Mouse (Mus musculus) CD4-positive, CD25-positive, alpha-beta regulatory T cell, adult 9 weeks (primary cell): ENCODE data around the gene Abcc5. TPM values are rescaled to one million over a fixed set of nuclear protein-coding genes. Genes with fewer than 3 reads are reported as not detected.

Source experiments
- polyA plus RNA-seq: library from polyadenylated mRNA; unstranded; fragments of 100-300 nt; shearing (Covaris generic); gene quantifications from one replicate; pipeline ENCODE4 v1.2.1, GENCODE M21; 2017

The Abcc5 gene
- polyA plus RNA-seq: 39.9 TPM

DNA sequence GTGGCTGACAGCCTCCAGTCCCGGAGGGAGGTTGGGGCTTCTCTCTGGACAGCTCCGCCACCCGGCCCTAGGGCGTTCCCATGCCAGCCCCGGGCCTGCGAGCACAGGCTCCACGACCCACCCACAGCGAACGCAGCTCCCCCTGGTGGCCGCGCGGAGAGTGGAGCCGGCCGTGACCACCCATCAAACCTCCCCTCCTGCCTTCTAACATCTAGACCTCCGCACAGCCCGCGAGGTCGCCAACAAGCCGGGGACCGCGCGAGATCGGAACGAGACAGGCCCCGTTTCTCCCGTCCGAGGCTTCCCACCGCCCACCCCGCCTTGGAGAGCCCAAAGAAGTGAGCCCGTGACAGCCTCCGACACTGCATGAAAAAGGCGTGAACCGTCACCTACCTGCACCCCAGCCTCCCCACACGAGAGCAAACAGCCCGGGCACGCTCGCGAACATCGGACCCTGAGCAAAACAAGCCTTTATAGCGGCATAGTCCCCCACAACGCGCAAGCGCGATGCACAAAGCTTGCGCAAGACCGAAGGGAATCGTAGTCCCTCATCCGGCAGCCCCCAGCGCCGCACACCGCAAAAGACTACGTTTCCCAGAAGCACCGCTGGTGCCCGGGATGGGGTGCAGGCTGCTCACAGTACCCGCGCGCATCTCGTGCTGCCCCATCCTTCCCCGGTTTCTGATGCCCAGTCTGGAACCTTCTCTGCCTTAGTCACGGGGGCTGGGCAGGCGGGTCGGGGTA lies at the start of gene Abcc5:
TSS of gene Abcc5 (minus strand) at position 540 of the 744 bp plus-strand sequence.

GRCm38 (mm10) chr16:20325286-20325685 lies 100.9 kb downstream of the Abcc5 start, which contains the start of gene Cyp2ab1:
Gene Cyp2ab1, minus strand, starts transcription at chr16:20325404.

DNA sequence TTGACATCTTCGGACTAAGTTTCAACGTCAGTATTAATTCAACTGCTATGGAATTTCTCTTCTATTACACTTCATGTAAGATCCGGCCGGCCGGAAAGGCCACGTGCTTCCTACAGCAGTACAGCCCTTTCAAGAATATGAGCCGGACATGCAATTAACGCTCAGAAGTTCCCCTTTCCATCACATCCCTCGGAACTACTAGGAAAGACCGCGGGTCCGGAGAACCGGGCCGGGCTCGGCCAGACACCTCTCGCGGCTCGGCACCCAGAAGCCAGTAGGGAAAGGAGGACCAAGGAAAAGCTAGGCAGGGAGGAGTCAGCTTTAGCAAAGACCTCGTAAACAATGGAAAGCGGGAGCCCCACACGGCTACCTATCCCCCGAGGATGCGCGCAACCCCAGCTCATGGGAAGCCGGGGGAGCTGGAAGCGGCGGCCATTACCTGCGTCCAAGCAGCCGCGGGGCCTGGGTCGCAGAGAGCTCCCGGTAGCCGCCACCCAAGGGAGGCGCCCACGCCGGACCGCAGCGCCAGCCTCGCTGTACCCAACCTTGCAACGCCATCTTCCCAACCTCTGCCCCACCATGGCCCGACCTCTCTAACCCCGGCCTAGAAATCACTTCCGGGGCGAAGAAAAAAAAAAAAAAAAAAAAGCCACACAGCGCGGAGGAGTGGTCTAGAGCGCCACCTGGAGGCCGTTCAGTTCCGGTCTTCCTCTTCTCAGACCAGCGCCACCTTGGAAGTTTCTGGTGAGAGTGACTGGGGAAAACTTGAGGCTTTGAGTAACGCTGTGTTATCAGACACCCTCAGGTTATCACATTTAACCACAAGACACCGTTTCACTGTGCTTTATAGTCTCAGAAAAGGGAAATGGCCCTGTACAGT lies 124.2 kb downstream of the Abcc5 start, which contains the start of gene Parl:
TSS of gene Parl (minus strand) at position 618 of the 880 bp plus-strand sequence.

Other genes starting within 250 kb of the Abcc5 start
- gene Map6d1, start 185.0 kb downstream of the Abcc5 start, polyA plus RNA-seq: 0.16 TPM
- 96.1 TPM for gene Parl, start 124.0 kb downstream of the Abcc5 start, polyA plus RNA-seq
- gene Cyp2ab1, start 101.0 kb downstream of the Abcc5 start, polyA plus RNA-seq: not detected
- 15.3 TPM for gene Eif2b5, start 72.4 kb upstream of the Abcc5 start, polyA plus RNA-seq
- gene Dvl3, start 90.6 kb upstream of the Abcc5 start, polyA plus RNA-seq: 5.9 TPM
- gene Ap2m1, start 109.1 kb upstream of the Abcc5 start, polyA plus RNA-seq: 486 TPM
- 121 TPM for gene Abcf3, start 122.2 kb upstream of the Abcc5 start, polyA plus RNA-seq
- 0.29 TPM for gene Vwa5b2, start 163.1 kb upstream of the Abcc5 start, polyA plus RNA-seq
- 27.3 TPM for gene Eef1akmt4, start 185.2 kb upstream of the Abcc5 start, polyA plus RNA-seq
- not detected for gene Gm49333, start 185.2 kb upstream of the Abcc5 start, polyA plus RNA-seq
- 49.3 TPM for gene Alg3, start 185.3 kb upstream of the Abcc5 start, polyA plus RNA-seq
- gene Camk2n2, start 194.9 kb upstream of the Abcc5 start, polyA plus RNA-seq: not detected
- not detected for gene Ece2, start 203.4 kb upstream of the Abcc5 start, polyA plus RNA-seq
- 280 TPM for gene Psmd2, start 225.3 kb upstream of the Abcc5 start, polyA plus RNA-seq
- gene Eif4g1, start 241.9 kb upstream of the Abcc5 start, polyA plus RNA-seq: 141 TPM